Mouse (Mus musculus) hindbrain, embryonic 15.5 days (tissue): ENCODE results near the gene Kcnk5. TPM values are rescaled to one million over a fixed set of nuclear protein-coding genes. Genes with fewer than 3 reads are reported as not detected.

Experiments
- ATAC-seq: fragments of 200-750 bp; cut with Nextera tagmentation; 2 replicates; pipeline ENCODE4 v1.8.0; 2017; ENCODE audit warnings: low read depth, moderate number of reproducible peaks, moderate TSS enrichment; ENCODE audit not compliant: low FRiP score
- H3K27ac ChIP-seq: fragments of 300-500 bp; sonication (generic); replicated peaks from 2 replicates; pipeline ENCODE4 v1.5.1; 2015; ENCODE audit warnings: mild to moderate bottlenecking, inconsistent platforms
- H3K27me3 ChIP-seq: fragments of 300-500 bp; sonication (generic); 2 replicates; pipeline ENCODE4 v1.6.1; 2015; ENCODE audit warnings: control low read depth, inconsistent platforms
- H3K36me3 ChIP-seq: fragments of 300-500 bp; sonication (generic); 2 replicates; pipeline ENCODE4 v1.6.1; 2015; ENCODE audit warnings: control low read depth, inconsistent platforms
- H3K4me1 ChIP-seq: fragments of 300-500 bp; sonication (generic); replicated peaks from 2 replicates; pipeline ENCODE4 v1.6.1; 2015; ENCODE audit warnings: control low read depth, inconsistent platforms
- H3K4me2 ChIP-seq: fragments of 300-500 bp; sonication (generic); 2 replicates; pipeline ENCODE4 v1.6.1; 2015; ENCODE audit warnings: moderate library complexity, mild to moderate bottlenecking, inconsistent platforms
- H3K4me3 ChIP-seq: fragments of 300-500 bp; sonication (generic); 2 replicates; pipeline ENCODE4 v1.5.1; 2015; ENCODE audit warnings: mild to moderate bottlenecking, inconsistent platforms
- H3K9ac ChIP-seq: fragments of 300-500 bp; sonication (generic); 2 replicates; pipeline ENCODE4 v1.6.1; 2015; ENCODE audit warnings: inconsistent platforms
- H3K9me3 ChIP-seq: fragments of 300-500 bp; sonication (generic); 2 replicates; pipeline ENCODE4 v1.6.1; 2016; ENCODE audit warnings: control low read depth, inconsistent platforms
- WGBS: fragments of 180-500 bp; shearing (Covaris S2); methylation state at CpG from one replicate; pipeline ENCODE4 v1.1.7; 2015; 5-methylcytosine and 5-hydroxymethylcytosine counted together
- polyA plus RNA-seq: library from polyadenylated mRNA; unstranded; fragments of >200 nt; fragmentation: Nextera tagmentation; extraction: Ambion mirVana; gene quantifications from 2 replicates; pipeline ENCODE4 v1.2.1, GENCODE M21; 2015

The Kcnk5 gene
- polyA plus RNA-seq, 1 experiment from 2014 or later, result 1.3 TPM

DNA sequence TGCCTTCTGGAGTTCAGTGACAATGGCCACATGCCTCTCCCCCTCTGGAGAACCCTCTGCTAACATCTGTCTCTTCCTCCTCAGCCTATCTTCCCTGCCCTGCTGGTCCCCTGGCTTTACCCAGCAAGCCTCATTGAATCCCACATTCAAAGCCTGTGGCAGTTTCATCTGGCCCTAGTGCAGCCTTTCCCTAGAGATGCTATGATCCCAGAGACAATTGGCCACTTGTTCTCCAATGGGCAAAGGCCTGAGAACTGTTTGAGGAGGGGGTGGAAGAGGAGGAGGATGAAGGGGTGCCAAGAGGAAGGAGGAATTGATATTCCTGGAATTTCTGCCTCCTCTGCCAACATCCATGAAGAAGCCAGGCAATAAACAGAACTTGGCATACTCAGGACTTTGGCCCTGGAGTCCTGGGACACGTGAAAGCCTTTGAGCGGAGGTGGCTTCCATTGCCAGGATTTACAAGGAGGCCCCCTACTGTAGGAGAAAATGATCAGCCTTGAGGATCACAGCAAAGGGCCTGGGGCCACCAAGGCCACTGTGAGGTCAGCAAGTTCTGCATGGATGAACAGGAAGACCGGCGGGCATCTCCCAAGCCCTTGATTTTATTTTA lies 11.6 kb upstream of the Kcnk5 start:
- WGBS, result 84% methylated on average over 4 of the region's 4 CpGs
- Histone ChIP-seq H3K27ac (no peak overlapping the region), H3K4me2 (no peak overlapping the region), H3K36me3 (no peaks in the 10 kb centered on the region), H3K9me3 (no peaks in the 10 kb centered on the region), H3K4me3 (no peak overlapping the region), H3K4me1 (no peaks in the 10 kb centered on the region), H3K27me3 (no peaks in the 10 kb centered on the region), H3K9ac (no peak overlapping the region)
- ATAC-seq, result peak; percentile 73

DNA sequence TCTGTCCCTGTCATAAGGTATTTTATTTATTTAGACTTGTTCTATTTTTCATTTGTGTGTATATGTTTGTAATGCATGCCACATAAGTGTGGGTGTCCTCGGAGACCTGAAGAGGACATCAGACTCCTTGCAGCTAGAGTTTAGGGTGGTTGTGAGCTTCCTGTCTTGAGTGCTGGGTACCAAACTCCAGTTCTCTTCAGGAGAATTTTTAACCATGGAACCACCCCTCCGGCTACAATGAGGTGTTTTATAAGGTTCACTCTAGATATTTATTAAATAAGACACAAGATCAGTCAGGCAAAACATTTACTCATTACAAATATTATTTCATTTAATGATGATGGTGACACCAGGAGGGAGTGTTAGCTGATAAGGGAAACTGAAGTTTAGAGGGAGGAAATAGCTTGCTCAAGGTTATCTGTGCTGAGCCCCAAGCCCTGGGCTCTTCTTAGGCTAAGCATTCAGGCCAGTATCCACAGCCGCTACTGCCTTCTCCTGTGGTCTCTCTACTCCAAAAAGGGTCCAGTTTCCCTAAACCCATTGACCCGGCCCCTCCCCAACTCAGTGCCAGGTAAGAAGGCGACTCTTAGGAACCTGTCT lies 9.6 kb upstream of the Kcnk5 start:
- Histone ChIP-seq H3K4me3 (no peak overlapping the region), H3K4me1 (no peaks in the 10 kb centered on the region), H3K36me3 (no peaks in the 10 kb centered on the region), H3K9ac (no peak overlapping the region), H3K27me3 (no peaks in the 10 kb centered on the region), H3K9me3 (no peaks in the 10 kb centered on the region), H3K27ac (no peak overlapping the region), H3K4me2 (no peak overlapping the region)
- ATAC-seq, result no peak
- WGBS, result 92% methylated on average over 5 of the region's 5 CpGs

DNA sequence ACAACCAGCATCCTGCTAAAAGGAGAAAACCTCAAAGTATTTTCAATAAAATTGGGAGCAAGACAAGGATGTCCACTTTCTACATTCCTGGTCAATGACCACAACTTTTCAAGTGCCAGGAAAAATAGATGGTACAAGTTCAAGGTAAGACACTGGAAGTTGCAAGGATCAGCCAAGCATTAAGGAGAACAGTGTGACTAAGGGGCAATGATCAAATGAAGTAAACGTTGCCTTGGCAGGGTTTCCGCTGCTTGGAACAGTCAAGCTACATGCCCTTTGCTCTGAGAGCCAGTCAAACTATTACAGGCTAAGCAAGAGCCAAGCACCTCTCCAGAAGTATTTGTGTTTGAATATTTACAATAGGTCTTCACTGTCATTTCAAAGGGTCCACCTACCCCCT lies 8.1 kb upstream of the Kcnk5 start:
- Histone ChIP-seq H3K27ac (no peak overlapping the region), H3K4me3 (no peak overlapping the region), H3K4me2 (no peak overlapping the region), H3K4me1 (no peaks in the 10 kb centered on the region), H3K9me3 (no peaks in the 10 kb centered on the region), H3K27me3 (no peaks in the 10 kb centered on the region), H3K36me3 (no peaks in the 10 kb centered on the region), H3K9ac (no peak overlapping the region)
- WGBS, result 80% methylated on average over 2 of the region's 2 CpGs
- no peak for ATAC-seq

DNA sequence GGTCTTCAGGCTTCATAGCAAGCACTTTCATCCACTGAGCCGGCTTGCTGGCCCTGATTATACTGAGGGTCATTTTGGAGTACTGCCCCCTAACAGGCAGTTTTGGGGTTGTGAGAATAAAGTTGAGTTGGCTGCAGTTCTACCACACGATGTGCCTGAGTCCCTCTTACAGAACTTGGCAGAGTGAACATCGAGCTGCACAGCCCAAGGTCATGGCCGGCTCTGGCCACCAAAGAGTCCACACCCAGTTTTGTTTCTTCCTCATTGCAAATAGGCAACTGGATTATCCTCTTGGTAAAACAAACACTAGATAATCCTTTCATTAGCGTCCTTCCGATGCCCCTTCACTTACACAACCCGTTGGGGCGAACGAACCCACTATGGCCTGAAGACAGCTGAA lies 3.8 kb upstream of the Kcnk5 start:
- no peak overlapping the region for H3K27ac ChIP-seq
- WGBS, result 87% methylated on average over 9 of the region's 9 CpGs
- no peak overlapping the region for H3K4me3 ChIP-seq
- no peak overlapping the region for H3K4me2 ChIP-seq
- no peaks in the 10 kb centered on the region for H3K36me3 ChIP-seq
- H3K9me3 ChIP-seq, result no peaks in the 10 kb centered on the region
- no peak for ATAC-seq
- peaks cover 5% of the 10 kb centered on the region for H3K27me3 ChIP-seq
- H3K9ac ChIP-seq, result no peak overlapping the region
- H3K4me1 ChIP-seq, result peaks cover 9% of the 10 kb centered on the region

DNA sequence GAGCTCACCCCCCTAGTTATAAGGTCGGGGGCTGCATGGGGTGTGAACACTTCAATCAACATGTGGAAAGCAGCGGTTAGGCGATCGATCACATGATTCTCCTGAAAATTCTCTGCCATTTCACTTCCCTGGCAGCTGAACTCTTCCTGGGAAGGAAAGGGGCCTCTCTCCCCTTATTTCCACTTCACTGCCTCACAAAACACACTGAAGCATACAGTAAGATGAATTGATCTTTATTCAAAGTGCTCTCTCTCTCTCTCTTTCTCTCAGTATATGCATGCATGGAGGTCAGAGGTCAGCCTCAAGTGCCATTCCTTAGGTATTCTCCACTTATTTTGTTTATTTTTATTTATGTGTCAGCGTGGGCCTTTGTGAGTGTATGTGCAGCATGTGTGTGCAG lies 2.1 kb upstream of the Kcnk5 start:
- Histone ChIP-seq H3K27ac (no peak overlapping the region), H3K27me3 (peaks cover 9% of the 10 kb centered on the region), H3K9me3 (no peaks in the 10 kb centered on the region), H3K36me3 (no peaks in the 10 kb centered on the region), H3K4me1 (peaks cover 11% of the 10 kb centered on the region), H3K4me2 (no peak overlapping the region), H3K4me3 (no peak overlapping the region), H3K9ac (no peak overlapping the region)
- no peak for ATAC-seq
- WGBS, result 26% methylated on average over 5 of the region's 5 CpGs

DNA sequence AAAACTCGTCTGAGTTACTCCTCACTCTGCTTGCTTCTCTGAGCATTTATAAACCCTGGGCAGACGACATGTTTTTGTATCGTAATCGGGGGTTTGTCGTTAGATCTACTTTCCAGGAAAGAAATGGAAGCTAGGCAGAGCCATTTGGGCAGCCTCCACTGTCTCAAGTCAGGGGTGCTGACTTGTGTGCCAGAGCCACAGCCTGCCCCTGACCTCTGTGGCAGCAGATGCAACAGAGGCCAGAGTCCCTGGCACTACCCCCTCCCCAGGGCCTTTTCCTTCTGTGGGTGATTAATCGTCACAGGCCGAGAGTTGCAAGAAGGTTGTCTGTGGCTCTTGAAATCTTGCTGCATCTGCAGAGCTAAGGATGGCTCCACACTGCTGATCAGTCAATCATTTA lies 987 bp upstream of the Kcnk5 start:
- Histone ChIP-seq H3K4me1 (peaks cover 11% of the 10 kb centered on the region), H3K4me2 (no peak overlapping the region), H3K36me3 (no peaks in the 10 kb centered on the region), H3K27me3 (peaks cover 9% of the 10 kb centered on the region), H3K4me3 (no peak overlapping the region), H3K9me3 (no peaks in the 10 kb centered on the region), H3K27ac (no peak overlapping the region), H3K9ac (no peak overlapping the region)
- no peak for ATAC-seq
- WGBS, result 80% methylated on average over 7 of the region's 7 CpGs

DNA sequence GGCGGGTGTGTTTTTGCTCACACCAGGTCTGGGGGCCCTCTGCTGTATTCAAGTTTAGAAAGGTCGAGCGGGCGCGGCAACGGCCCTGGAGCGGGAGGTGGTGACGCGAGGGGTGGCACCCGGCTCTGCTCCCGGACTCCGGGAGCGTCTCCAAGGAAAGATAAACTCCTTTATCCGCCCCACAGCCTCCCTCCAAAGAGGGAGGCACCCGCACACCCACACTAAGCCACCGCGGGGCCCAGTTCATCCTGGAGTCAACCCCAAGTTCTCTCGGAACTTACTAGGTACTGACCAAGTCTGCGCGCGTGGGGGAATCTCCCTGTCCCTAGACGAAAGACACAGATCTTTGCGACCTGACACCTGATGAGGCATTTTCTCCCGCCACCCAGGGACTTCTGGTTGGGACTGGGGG lies 852 bp downstream of the Kcnk5 start:
- Histone ChIP-seq H3K4me2 (peak overlapping the region; percentile 95), H3K27me3 (peaks cover 9% of the 10 kb centered on the region), H3K27ac (no peak overlapping the region), H3K9me3 (no peaks in the 10 kb centered on the region), H3K4me3 (peak overlapping the region; percentile 58), H3K9ac (peak overlapping the region; percentile 34; the same call in 1 of the 2 replicates), H3K36me3 (no peaks in the 10 kb centered on the region), H3K4me1 (peaks cover 11% of the 10 kb centered on the region)
- no peak for ATAC-seq
- WGBS, result under 1% methylated on average over 24 of the region's 24 CpGs

DNA sequence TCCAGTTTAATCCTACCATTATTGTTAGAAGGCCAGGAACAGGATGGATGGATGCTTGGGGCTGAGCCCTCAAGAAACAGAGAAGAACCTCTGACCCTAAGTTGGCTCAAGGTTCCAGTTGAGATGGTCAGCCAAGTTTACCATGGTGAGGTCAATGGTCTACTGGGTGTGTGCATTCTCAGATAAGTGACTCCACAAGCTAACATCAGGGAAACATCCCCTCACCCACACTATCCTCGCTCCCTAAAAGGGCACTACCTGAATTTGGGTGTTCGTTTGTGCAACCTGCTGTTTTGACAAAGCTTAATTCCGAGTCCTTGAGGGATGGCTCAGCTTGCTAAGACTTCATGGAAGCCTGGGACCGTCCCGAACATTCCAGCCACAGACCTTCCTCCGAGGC lies 1.3 kb downstream of the Kcnk5 start:
- H3K27me3 ChIP-seq, result peaks cover 9% of the 10 kb centered on the region
- H3K4me3 ChIP-seq, result peak overlapping the region; percentile 58
- H3K4me1 ChIP-seq, result peaks cover 11% of the 10 kb centered on the region
- peak overlapping the region; percentile 95 for H3K4me2 ChIP-seq
- H3K9ac ChIP-seq, result peak overlapping the region; percentile 34; the same call in 1 of the 2 replicates
- ATAC-seq, result no peak
- no peak overlapping the region for H3K27ac ChIP-seq
- WGBS, result 8% methylated on average over 6 of the region's 6 CpGs
- H3K36me3 ChIP-seq, result no peaks in the 10 kb centered on the region
- H3K9me3 ChIP-seq, result no peaks in the 10 kb centered on the region

DNA sequence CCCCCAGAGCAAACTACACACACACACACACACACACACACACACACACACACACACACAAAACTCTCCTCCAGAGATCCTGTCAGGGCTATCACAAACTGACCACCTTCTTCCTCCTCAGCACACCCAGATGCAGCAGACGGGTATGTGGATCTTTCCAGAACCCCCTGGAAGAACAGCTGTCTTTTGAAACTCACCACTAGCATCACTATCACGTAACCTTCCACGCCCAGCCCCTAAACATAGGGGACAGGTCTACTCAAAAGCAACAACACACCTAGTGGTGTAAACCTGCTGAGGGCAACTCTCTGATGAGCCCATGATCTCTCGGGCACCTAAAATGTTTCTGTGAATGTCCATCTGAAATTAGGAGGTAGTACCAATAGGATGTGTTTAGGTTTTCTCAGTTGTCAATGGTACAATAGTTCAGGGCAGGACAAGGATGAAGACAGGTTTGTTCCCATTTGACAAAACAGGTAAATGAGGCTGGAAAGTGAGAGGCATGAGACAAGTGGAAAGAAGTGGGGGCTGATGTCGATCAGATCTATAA lies 1.8 kb downstream of the Kcnk5 start:
- 72% methylated on average over 5 of the region's 5 CpGs for WGBS
- Histone ChIP-seq H3K9ac (no peak overlapping the region), H3K27ac (no peak overlapping the region), H3K27me3 (peaks cover 9% of the 10 kb centered on the region), H3K9me3 (no peaks in the 10 kb centered on the region), H3K4me2 (peak overlapping the region; percentile 95), H3K36me3 (no peaks in the 10 kb centered on the region), H3K4me1 (peaks cover 11% of the 10 kb centered on the region), H3K4me3 (no peak overlapping the region)
- ATAC-seq, result no peak

DNA sequence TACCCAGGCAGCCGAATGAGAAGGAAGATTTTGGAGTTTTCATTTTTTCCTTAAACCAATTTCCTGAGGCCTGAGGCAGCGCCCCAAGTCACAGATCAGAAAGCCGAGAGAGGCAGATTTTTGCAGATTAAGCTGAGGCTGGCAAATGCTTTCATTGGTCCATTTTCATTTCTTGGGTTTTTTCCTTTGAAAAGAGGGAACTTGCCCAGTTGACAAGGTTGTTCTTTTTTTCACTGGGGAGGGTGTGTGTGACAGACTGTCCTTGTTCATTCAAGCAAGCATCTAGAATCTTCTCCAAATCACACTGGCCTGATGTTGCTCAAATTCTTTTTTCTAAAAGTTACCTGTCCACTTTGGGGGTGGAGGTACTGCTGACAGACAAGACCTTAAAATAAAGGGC lies 2.5 kb downstream of the Kcnk5 start:
- H3K9me3 ChIP-seq, result no peaks in the 10 kb centered on the region
- no peak overlapping the region for H3K4me3 ChIP-seq
- peaks cover 9% of the 10 kb centered on the region for H3K27me3 ChIP-seq
- no peak overlapping the region for H3K4me2 ChIP-seq
- no peak overlapping the region for H3K27ac ChIP-seq
- no peaks in the 10 kb centered on the region for H3K36me3 ChIP-seq
- no peak overlapping the region for H3K9ac ChIP-seq
- ATAC-seq, result no peak
- 41% methylated on average over 3 of the region's 3 CpGs for WGBS
- H3K4me1 ChIP-seq, result peaks cover 11% of the 10 kb centered on the region

DNA sequence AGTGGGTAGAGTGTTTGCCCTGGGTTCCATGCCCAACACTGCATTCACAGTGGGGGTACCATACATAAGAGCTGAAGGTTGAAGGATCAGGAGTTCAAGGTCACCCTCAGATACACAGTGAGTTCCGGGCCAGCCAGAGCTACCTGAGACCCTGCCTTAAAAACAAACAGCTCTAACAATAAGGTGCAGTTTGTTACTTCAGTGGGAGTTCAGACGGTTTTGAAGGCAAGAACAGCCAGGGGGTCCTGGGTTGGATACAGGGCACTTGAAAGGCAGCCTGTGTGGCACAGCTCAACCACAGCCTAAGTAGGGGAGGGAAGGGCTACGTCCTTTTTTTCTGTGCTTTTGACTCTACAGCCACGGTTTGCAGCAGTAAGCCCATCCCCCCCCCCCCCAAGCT lies 3.0 kb downstream of the Kcnk5 start:
- 12% methylated on average over 4 of the region's 4 CpGs for whole genome bisulfite sequencing
- H3K4me2 ChIP-seq, result no peak overlapping the region
- H3K9ac ChIP-seq, result no peak overlapping the region
- H3K36me3 ChIP-seq, result no peaks in the 10 kb centered on the region
- no peak overlapping the region for H3K4me3 ChIP-seq
- H3K27ac ChIP-seq, result no peak overlapping the region
- H3K4me1 ChIP-seq, result peaks cover 11% of the 10 kb centered on the region
- peaks cover 9% of the 10 kb centered on the region for H3K27me3 ChIP-seq
- ATAC-seq, result no peak
- H3K9me3 ChIP-seq, result no peaks in the 10 kb centered on the region

DNA sequence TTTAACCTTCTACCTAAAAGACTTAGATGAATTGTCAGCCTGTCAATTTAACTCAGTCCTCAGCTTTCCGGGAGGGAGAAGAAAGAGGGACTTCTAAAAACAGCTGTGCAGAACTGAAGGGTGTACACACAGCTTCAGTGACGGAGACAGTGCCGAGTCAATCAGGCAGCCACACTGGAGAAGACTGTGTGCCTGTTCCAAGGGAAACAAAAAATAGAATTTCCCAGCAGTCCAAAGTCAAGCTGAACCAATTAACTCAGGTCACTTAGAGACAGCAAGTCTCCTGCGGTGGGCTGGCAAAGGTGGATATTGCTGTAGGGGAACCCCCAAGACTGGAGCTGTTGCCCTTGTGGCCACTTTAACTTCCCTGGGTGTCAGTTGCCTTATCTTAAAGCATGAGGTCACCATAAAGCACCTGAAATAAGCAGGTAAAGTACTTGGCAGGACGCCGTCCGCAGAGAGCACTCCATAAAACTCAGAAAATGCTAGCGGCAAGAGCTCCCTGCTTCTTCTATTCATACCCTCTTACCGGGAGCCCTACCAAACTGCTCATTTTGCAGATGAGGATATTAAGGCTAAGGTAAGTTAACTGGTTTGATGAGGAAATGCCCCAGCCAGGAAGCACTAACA lies 4.0 kb downstream of the Kcnk5 start:
- ATAC-seq, result no peak
- Histone ChIP-seq H3K4me3 (no peak overlapping the region), H3K27me3 (peaks cover 9% of the 10 kb centered on the region), H3K4me2 (no peak overlapping the region), H3K27ac (no peak overlapping the region), H3K9me3 (no peaks in the 10 kb centered on the region), H3K4me1 (peaks cover 11% of the 10 kb centered on the region), H3K36me3 (no peaks in the 10 kb centered on the region), H3K9ac (no peak overlapping the region)
- 73% methylated on average over 9 of the region's 9 CpGs for WGBS
